Mouse (Mus musculus) small intestine, adult 2 months (tissue): ENCODE results near the gene Rad9a. TPM values are rescaled to one million over a fixed set of nuclear protein-coding genes. Genes with fewer than 3 reads are reported as not detected.
A peak's percentile ranks its signal among the peaks of the same experiment; 100 is the strongest.

Source experiments
- H3K27ac ChIP-seq: fragments of 200-500 bp; 2 replicates; pipeline ENCODE4 v1.5.1; 2012; ENCODE audit warnings: low read depth, low read length, control low read depth, inconsistent platforms; ENCODE audit not compliant: insufficient read depth
- H3K27me3 ChIP-seq: fragments of 200-500 bp; 2 replicates; pipeline ENCODE4 v1.6.1; 2012; ENCODE audit warnings: mild to moderate bottlenecking, moderate library complexity, low read length, inconsistent platforms; ENCODE audit not compliant: control insufficient read depth, insufficient read depth
- H3K36me3 ChIP-seq: fragments of 200-500 bp; 2 replicates; pipeline ENCODE4 v1.6.1; 2012; ENCODE audit warnings: mild to moderate bottlenecking, low read length, control low read depth, inconsistent platforms; ENCODE audit not compliant: control insufficient read depth, insufficient read depth
- H3K4me1 ChIP-seq: fragments of 200-500 bp; 2 replicates; pipeline ENCODE4 v1.6.1; 2012; ENCODE audit warnings: low read length, inconsistent platforms, mixed read lengths; ENCODE audit not compliant: control insufficient read depth, insufficient read depth, insufficient read length
- H3K4me3 ChIP-seq: fragments of 200-500 bp; 2 replicates; pipeline ENCODE4 v1.5.1; 2012; ENCODE audit warnings: low read depth, mild to moderate bottlenecking, control low read depth, inconsistent platforms, low read length, moderate library complexity
- CTCF ChIP-seq: fragments of 200-500 bp; IDR thresholded peaks from 2 replicates; pipeline ENCODE4 v1.5.1; 2012; ENCODE audit warnings: low read depth, mild to moderate bottlenecking, control low read depth, inconsistent platforms, low read length, moderate library complexity, mixed read lengths; ENCODE audit not compliant: insufficient replicate concordance, insufficient read length; ENCODE audit errors: extremely low read depth
- POLR2A ChIP-seq: fragments of 200-500 bp; IDR thresholded peaks from 2 replicates; pipeline ENCODE4 v1.6.1; 2012; ENCODE audit warnings: low read depth, mild to moderate bottlenecking, control low read depth, inconsistent platforms, low read length, moderate library complexity
- WGBS: fragments of 180-500 bp; shearing (Covaris S2); methylation state at CpG from one replicate; pipeline ENCODE4 v1.1.7; 2018; 5-methylcytosine and 5-hydroxymethylcytosine counted together
- polyA plus RNA-seq: library from polyadenylated mRNA; depleted of rRNA; stranded (reverse); fragments of >200 nt; gene quantifications from 2 replicates; pipeline ENCODE4 v1.2.3, GENCODE M21; 2012

Gene Rad9a
- polyA plus RNA-seq, 1 experiment: 12.2 TPM

DNA sequence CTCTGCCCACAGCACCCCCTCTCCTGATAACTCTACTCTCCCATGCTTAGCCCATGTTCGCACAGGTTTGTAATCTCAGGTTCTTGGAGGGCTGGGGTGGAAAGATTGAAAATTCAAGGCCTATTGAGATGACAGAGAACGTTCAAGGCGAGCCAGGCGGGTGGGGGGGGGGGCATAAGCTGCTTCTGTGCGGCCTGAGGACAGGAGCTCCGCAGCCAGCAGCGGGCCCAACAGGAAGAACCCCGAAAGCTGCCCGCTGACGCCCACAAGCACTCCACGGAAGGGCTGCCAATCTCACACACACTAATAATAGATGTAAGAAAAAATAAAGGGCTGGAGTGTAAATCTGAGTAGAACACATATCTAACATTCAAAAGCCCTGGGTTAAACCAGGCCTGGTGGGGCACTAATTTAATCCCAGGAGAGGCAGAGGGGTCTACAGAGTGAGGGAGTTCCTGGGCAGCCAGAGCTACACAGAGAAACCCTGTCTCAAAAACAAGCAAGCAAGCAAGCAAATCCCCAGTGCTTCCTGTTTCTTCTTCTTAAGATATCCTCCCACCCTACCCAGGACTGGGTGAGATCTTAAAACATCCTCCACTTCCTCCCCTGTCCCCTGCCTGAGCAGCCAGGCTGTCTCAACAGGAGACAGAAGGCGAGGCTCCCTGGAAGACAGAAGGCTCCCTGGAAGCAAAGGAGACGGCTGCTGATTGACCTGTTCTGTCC lies 2.3 kb upstream of the Rad9a start:
- Histone ChIP-seq H3K4me3 (no peak overlapping the region), H3K27me3 (no peaks in the 10 kb centered on the region), H3K27ac (no peak overlapping the region), H3K4me1 (peaks cover 14% of the 10 kb centered on the region), H3K36me3 (peaks cover 2% of the 10 kb centered on the region; the same call in 1 of the 2 replicates)
- 63% methylated on average over 13 of the region's 13 CpGs for WGBS
- TF ChIP-seq CTCF (no peak), POLR2A (no peak)

DNA sequence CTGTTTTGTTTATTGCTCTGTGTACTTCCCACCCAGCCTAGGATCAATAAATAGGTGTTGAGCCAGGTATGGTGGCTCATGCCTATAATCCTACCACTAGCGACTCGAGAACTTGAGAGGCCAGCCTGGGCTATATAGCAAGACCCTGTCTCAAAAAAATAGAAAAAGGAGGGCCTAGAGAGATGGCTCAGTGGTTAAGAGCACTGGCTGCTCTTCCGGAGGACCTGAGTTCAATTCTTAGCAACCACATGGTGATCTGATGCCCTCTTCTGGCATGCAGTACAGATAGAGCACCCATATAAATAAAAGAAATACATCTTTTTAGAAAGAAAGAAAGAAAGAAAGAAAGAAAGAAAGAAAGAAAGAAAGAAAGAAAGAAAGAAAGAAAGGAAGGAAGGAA lies 1.7 kb upstream of the Rad9a start:
- Histone ChIP-seq H3K27me3 (no peaks in the 10 kb centered on the region), H3K4me1 (peaks cover 12% of the 10 kb centered on the region), H3K4me3 (no peak overlapping the region), H3K36me3 (peaks cover 4% of the 10 kb centered on the region), H3K27ac (peak overlapping the region; percentile 38; the same call in 1 of the 2 replicates)
- TF ChIP-seq CTCF (no peak), POLR2A (no peak)
- 29% methylated on average over 3 of the region's 3 CpGs for WGBS

DNA sequence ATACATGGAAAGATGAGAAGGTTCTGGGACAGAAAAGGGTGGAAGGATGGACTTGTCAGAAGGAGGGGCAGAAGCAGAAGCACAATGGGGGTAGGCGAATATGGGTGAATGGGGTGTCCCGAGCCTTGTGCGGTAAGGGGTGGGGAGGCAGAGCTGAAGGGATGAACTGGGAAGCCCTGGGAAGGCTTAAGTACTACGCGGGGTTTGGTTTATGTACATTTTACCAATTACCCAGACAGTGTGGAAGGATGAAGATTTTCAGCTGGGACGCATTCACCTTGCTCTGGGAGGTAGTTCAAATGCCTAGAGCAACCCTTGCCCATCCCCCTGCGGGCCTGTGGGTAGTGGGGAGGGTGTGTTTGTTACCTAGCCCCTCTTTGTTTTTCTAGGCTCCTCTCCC lies 687 bp upstream of the Rad9a start:
- Histone ChIP-seq H3K36me3 (peaks cover 4% of the 10 kb centered on the region), H3K4me3 (peak overlapping the region; percentile 86), H3K27me3 (no peaks in the 10 kb centered on the region), H3K4me1 (peaks cover 15% of the 10 kb centered on the region), H3K27ac (peak overlapping the region; percentile 21; the same call in 1 of the 2 replicates)
- 27% methylated on average over 7 of the region's 7 CpGs for WGBS
- TF ChIP-seq CTCF (no peak), POLR2A (no peak)

DNA sequence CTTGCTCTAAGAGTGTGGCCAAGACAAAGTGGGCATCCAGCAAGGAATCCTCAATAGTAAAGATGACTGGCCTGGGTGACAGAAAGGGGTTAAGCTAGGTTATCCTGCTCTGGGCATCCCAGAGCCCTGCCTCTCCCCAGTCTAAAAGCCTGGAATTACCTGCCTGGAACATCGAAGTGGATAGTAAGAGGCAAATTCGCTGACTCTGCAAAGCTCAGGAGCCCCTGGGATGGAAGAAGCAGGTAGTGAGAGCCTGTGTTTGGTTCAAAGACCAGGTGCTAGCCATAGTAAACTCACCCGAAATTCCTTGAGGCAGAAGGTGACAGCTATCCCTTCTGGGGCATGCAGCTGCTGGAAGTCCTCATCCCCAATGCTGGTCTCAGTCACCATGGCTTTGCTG lies 4.3 kb downstream of the Rad9a start:
- no peak overlapping the region for H3K4me3 ChIP-seq
- 53% methylated on average over 3 of the region's 3 CpGs for WGBS
- H3K36me3 ChIP-seq: peaks cover 40% of the 10 kb centered on the region
- no peak overlapping the region for H3K27ac ChIP-seq
- no peak for TF ChIP-seq CTCF
- no peak for TF ChIP-seq POLR2A
- H3K27me3 ChIP-seq: no peaks in the 10 kb centered on the region
- H3K4me1 ChIP-seq: peaks cover 27% of the 10 kb centered on the region

GRCm38 (mm10) chr19:4196548-4196947 lies 4.9 kb downstream of the Rad9a start:
- Histone ChIP-seq H3K27ac (no peak overlapping the region; the same call in 1 of the 2 replicates), H3K27me3 (no peaks in the 10 kb centered on the region), H3K4me3 (no peak overlapping the region), H3K4me1 (peaks cover 24% of the 10 kb centered on the region), H3K36me3 (peaks cover 40% of the 10 kb centered on the region)
- WGBS: 8% methylated on average over 5 of the region's 5 CpGs
- TF ChIP-seq CTCF (no peak), POLR2A (no peak)

- no peak overlapping the region for H3K4me3 ChIP-seq
- peaks cover 28% of the 10 kb centered on the region for H3K4me1 ChIP-seq
- 33% methylated on average over 2 of the region's 2 CpGs for WGBS
- H3K27me3 ChIP-seq: no peaks in the 10 kb centered on the region
- TF ChIP-seq POLR2A: no peak
- TF ChIP-seq CTCF: no peak
- peaks cover 40% of the 10 kb centered on the region for H3K36me3 ChIP-seq
- no peak overlapping the region for H3K27ac ChIP-seq
Observed at GRCm38 (mm10) chr19:4196048-4196447, 5.4 kb downstream of the Rad9a start.

DNA sequence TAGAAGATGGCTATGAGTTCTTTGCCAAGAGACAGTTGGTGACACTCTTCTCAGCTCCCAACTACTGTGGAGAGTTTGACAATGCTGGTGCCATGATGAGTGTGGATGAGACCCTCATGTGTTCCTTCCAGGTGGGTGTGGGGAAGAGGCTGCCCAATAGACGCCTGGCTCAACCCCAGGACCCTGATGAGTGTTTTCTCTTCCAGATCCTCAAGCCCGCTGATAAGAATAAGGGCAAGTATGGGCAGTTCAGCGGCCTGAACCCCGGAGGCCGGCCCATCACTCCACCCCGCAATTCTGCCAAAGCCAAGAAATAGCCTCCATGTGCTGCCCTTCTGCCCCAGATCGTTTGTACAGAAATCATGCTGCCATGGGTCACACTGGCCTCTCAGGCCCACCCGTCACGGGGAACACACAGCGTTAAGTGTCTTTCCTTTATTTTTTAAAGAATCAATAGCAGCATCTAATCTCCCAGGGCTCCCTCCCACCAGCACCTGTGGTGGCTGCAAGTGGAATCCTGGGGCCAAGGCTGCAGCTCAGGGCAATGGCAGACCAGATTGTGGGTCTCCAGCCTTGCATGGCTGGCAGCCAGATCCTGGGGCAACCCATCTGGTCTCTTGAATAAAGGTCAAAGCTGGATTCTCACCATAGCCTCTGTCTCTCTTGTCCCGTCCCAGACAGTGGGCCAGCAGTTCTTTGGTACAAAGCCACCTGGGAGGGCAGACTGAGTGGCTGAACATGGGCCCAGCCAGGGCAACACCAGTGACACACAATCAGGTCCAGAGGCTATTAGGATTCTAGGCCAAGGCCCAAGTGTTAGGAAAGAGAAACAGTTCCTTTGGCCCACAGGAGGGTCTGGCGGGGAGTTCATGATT lies 6.4 kb downstream of the Rad9a start:
- 64% methylated on average over 12 of the region's 12 CpGs for WGBS
- TF ChIP-seq CTCF: no peak
- TF ChIP-seq POLR2A: no peak
- no peaks in the 10 kb centered on the region for H3K27me3 ChIP-seq
- no peak overlapping the region for H3K4me3 ChIP-seq
- peaks cover 40% of the 10 kb centered on the region for H3K36me3 ChIP-seq
- H3K4me1 ChIP-seq: peaks cover 19% of the 10 kb centered on the region
- no peak overlapping the region for H3K27ac ChIP-seq
